Mouse (Mus musculus) neural tube, embryonic 11.5 days (tissue): ENCODE results near the gene Rab26. TPM values are rescaled to one million over a fixed set of nuclear protein-coding genes. Genes with fewer than 3 reads are reported as not detected.

Source experiments
- ATAC-seq: fragments of 200-750 bp; cut with Nextera tagmentation; 2 replicates; pipeline ENCODE4 v1.8.0; 2017; ENCODE audit warnings: moderate number of reproducible peaks, mild to moderate bottlenecking, moderate TSS enrichment, moderate library complexity; ENCODE audit not compliant: insufficient read depth, low FRiP score, low TSS enrichment
- DNase-seq: peaks from one replicate; pipeline ENCODE4 v3.0.0-alpha.2; 2015; ENCODE audit warnings: low spot score
- H3K27ac ChIP-seq: fragments of 300-500 bp; sonication (generic); 2 replicates; pipeline ENCODE4 v1.5.1; 2014; ENCODE audit warnings: low read depth, mild to moderate bottlenecking, low read length
- H3K27me3 ChIP-seq: fragments of 300-500 bp; sonication (generic); 2 replicates; pipeline ENCODE4 v1.6.1; 2014; ENCODE audit warnings: mild to moderate bottlenecking, low read length, mixed read lengths; ENCODE audit not compliant: control insufficient read depth, insufficient read depth
- H3K36me3 ChIP-seq: fragments of 300-500 bp; sonication (generic); 2 replicates; pipeline ENCODE4 v1.6.1; 2014; ENCODE audit warnings: mild to moderate bottlenecking, low read length, moderate library complexity, mixed read lengths; ENCODE audit not compliant: control insufficient read depth, insufficient read depth
- H3K4me1 ChIP-seq: fragments of 300-500 bp; sonication (generic); 2 replicates; pipeline ENCODE4 v1.6.1; 2014; ENCODE audit warnings: low read length, mixed read lengths; ENCODE audit not compliant: control insufficient read depth, insufficient read depth
- H3K4me2 ChIP-seq: fragments of 300-500 bp; sonication (generic); 2 replicates; pipeline ENCODE4 v1.6.1; 2014; ENCODE audit warnings: low read depth, mild to moderate bottlenecking, moderate library complexity
- H3K4me3 ChIP-seq: fragments of 300-500 bp; sonication (generic); 2 replicates; pipeline ENCODE4 v1.5.1; 2014; ENCODE audit warnings: low read depth, low read length
- H3K9ac ChIP-seq: fragments of 300-500 bp; sonication (generic); 2 replicates; pipeline ENCODE4 v1.6.1; 2014; ENCODE audit warnings: mild to moderate bottlenecking, low read length
- H3K9me3 ChIP-seq: fragments of 300-500 bp; sonication (generic); 2 replicates; pipeline ENCODE4 v1.6.1; 2016; ENCODE audit warnings: low read length; ENCODE audit not compliant: control insufficient read depth
- WGBS: fragments of 180-500 bp; shearing (Covaris S2); extraction: QIAGEN DNeasy Blood & Tissue Kit; methylation state at CpG from one replicate; pipeline ENCODE4 v1.1.7; 2014; 5-methylcytosine and 5-hydroxymethylcytosine counted together
- polyA plus RNA-seq: library from polyadenylated mRNA; unstranded; fragments of >200 nt; fragmentation: Nextera tagmentation; extraction: Ambion mirVana; gene quantifications from 2 replicates; pipeline ENCODE4 v1.2.1, GENCODE M21; 2014

Rab26 gene
- polyA plus RNA-seq, 1 experiment from 2014 or later, result 1.7 TPM

- Histone ChIP-seq H3K4me3 (no peak overlapping the region), H3K27me3 (no peaks in the 10 kb centered on the region), H3K9me3 (no peaks in the 10 kb centered on the region), H3K4me1 (no peaks in the 10 kb centered on the region), H3K4me2 (no peak overlapping the region), H3K27ac (no peak overlapping the region), H3K9ac (no peak overlapping the region), H3K36me3 (peaks cover 8% of the 10 kb centered on the region)
- DNase-seq (no peak), ATAC-seq (no peak)
- WGBS, result 87% methylated on average over 3 of the region's 3 CpGs
Measured at GRCm38 (mm10) chr17:24565092-24565491, 31.1 kb upstream of the Rab26 start.

DNA sequence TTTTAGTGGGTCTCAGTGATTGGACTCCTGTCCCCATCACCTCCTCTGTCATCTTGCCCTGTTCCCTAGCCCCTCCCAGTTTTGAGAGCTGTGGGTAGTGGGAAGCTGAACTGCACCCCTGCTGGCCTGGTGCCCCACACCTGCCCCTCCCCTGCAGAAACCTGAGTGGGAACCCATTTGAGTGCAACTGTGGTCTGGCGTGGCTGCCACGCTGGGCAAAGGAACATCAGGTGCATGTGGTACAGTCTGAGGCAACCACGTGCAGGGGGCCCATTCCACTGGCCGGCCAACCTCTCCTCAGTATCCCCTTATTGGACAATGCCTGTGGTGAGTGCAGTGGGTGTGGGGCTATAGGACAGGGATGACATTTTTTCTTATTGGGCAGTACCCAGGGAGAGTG lies 30.4 kb upstream of the Rab26 start:
- Histone ChIP-seq H3K9ac (no peak overlapping the region), H3K27me3 (no peaks in the 10 kb centered on the region), H3K36me3 (peaks cover 6% of the 10 kb centered on the region), H3K4me2 (no peak overlapping the region), H3K9me3 (no peaks in the 10 kb centered on the region), H3K27ac (no peak overlapping the region), H3K4me3 (no peak overlapping the region), H3K4me1 (no peaks in the 10 kb centered on the region; the same call in 1 of the 2 replicates)
- ATAC-seq (no peak), DNase-seq (no peak)
- WGBS, result 91% methylated on average over 4 of the region's 4 CpGs

DNA sequence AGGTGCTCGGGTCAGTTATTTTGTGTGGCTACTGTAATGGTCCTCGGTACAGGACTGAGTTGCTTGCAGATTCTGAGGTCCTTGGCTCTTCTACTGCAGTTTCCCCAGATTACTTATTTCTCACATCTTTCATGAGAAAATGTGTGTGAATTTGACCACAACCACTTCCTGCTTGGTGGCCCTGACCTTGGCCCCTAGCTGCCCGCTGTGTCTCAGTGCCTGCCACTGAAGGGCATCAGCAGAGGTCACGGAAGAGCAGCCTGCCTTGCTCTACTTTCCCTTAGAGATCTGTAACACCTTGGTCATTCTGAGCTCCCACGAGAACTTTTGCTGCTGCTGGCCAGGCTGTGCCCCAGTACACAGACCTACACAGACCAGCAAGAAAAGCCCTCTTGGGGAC lies 29.6 kb upstream of the Rab26 start:
- H3K4me3 ChIP-seq, result no peak overlapping the region
- H3K9ac ChIP-seq, result no peak overlapping the region
- H3K27me3 ChIP-seq, result no peaks in the 10 kb centered on the region
- no peak overlapping the region for H3K4me2 ChIP-seq
- WGBS, result 86% methylated on average over 5 of the region's 5 CpGs
- no peak overlapping the region for H3K27ac ChIP-seq
- no peaks in the 10 kb centered on the region for H3K9me3 ChIP-seq
- DNase-seq (no peak), ATAC-seq (no peak)
- H3K36me3 ChIP-seq, result peaks cover 6% of the 10 kb centered on the region; the same call in 1 of the 2 replicates
- peaks cover 6% of the 10 kb centered on the region for H3K4me1 ChIP-seq

DNA sequence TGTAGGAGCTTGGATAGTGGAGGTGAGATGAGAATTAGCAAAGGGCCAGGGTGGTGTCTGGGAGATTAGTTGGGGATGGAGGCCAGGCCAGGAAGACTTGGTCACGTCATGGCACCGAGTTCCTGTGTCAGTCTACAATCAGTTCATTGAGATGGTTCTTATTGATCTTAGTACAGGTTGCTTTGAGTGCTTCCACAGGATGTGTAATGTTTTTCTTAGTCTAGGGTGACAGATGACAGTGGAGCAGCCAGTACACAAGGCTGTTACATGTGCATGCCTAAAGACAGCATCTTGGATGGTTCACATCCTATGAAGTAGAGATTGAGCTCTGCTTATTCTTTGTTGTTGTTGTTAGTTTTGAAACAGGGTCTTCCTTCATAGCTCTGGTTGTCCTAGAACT lies 27.6 kb upstream of the Rab26 start:
- Histone ChIP-seq H3K4me2 (no peak overlapping the region), H3K4me3 (no peak overlapping the region), H3K36me3 (0 out of 2 replicates have a peak, but pooled peaks cover 4% of the 10 kb centered on the region), H3K4me1 (peaks cover 15% of the 10 kb centered on the region), H3K27ac (no peak overlapping the region), H3K27me3 (no peaks in the 10 kb centered on the region), H3K9me3 (no peaks in the 10 kb centered on the region), H3K9ac (no peak overlapping the region)
- ATAC-seq, result no peak
- DNase-seq, result no peak
- WGBS, result 88% methylated on average over 2 of the region's 2 CpGs

GRCm38 (mm10) chr17:24560301-24561028 lies 26.5 kb upstream of the Rab26 start:
- no peaks in the 10 kb centered on the region for H3K9me3 ChIP-seq
- H3K4me2 ChIP-seq, result no peak overlapping the region
- H3K4me1 ChIP-seq, result peaks cover 15% of the 10 kb centered on the region
- no peak overlapping the region for H3K4me3 ChIP-seq
- DNase-seq, result no peak
- H3K27me3 ChIP-seq, result no peaks in the 10 kb centered on the region
- WGBS, result 94% methylated on average over 5 of the region's 5 CpGs
- H3K9ac ChIP-seq, result no peak overlapping the region
- ATAC-seq, result no peak
- no peak overlapping the region for H3K27ac ChIP-seq
- no peaks in the 10 kb centered on the region for H3K36me3 ChIP-seq

DNA sequence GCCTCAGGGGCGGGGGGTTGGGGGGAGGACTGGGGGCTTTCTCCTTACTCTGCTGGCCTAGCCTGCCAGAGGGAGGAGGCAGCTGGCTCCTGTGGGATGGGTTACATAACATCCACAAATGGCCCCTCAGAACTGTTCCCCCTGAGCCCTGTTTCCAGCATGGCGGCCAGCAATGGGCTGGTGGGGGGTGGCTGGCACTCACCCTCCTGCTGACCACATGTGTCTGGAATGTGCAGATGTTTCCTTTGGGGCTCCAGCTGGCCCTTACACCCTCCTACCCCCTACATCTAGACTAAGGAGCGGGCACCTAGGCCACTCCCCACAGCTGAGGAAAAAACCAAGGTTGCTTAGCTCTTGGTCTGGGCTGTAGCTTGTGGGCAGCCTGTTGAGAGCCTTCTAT lies 25.1 kb upstream of the Rab26 start:
- Histone ChIP-seq H3K4me1 (peaks cover 15% of the 10 kb centered on the region), H3K9ac (no peak overlapping the region; the same call in 1 of the 2 replicates), H3K27me3 (no peaks in the 10 kb centered on the region), H3K36me3 (no peaks in the 10 kb centered on the region), H3K4me2 (peak overlapping the region; percentile 25), H3K27ac (peak overlapping the region; percentile 67), H3K9me3 (no peaks in the 10 kb centered on the region), H3K4me3 (no peak overlapping the region)
- WGBS, result 44% methylated on average over 3 of the region's 3 CpGs
- peak; percentile 29 for DNase-seq
- peak; percentile 45 for ATAC-seq

DNA sequence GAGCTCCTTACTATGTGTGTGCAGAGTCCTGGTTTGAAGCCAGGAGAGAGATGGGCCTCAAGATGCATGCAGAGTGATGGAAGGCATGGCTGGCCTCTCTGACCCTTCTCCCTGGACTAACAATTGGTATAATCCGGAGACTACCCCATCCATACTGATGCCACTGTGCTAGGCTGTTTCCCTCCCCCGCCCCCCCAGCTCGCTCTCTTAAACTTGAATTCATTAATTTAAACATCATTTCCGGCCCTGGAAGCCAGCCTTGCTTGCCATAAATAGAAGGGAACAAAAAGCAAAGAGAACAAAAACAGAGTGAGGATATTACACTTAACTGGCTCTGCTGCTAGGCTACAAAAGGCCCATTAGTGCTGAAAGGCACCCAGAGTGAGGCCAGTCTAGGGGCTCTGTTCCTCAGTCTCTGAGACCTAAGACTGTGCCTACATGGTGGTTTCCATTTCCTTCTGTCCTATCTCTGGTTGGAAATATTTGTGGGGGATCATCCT lies 24.6 kb upstream of the Rab26 start:
- Histone ChIP-seq H3K27me3 (no peaks in the 10 kb centered on the region), H3K9me3 (no peaks in the 10 kb centered on the region), H3K36me3 (no peaks in the 10 kb centered on the region), H3K27ac (peak overlapping the region; percentile 67), H3K9ac (no peak overlapping the region; the same call in 1 of the 2 replicates), H3K4me2 (peak overlapping the region; percentile 25; the same call in 1 of the 2 replicates), H3K4me3 (no peak overlapping the region), H3K4me1 (peaks cover 15% of the 10 kb centered on the region)
- DNase-seq (peak; percentile 54), ATAC-seq (peak; percentile 48; the same call in 1 of the 2 replicates)
- WGBS, result 37% methylated on average over 4 of the region's 4 CpGs

GRCm38 (mm10) chr17:24557091-24557490 lies 23.1 kb upstream of the Rab26 start:
- H3K9me3 ChIP-seq, result no peaks in the 10 kb centered on the region
- no peak overlapping the region for H3K27ac ChIP-seq
- DNase-seq, result no peak
- no peak overlapping the region for H3K4me2 ChIP-seq
- no peaks in the 10 kb centered on the region for H3K36me3 ChIP-seq
- H3K4me3 ChIP-seq, result no peak overlapping the region
- H3K9ac ChIP-seq, result no peak overlapping the region
- WGBS, result 93% methylated on average over 7 of the region's 7 CpGs
- ATAC-seq, result no peak
- H3K4me1 ChIP-seq, result peaks cover 15% of the 10 kb centered on the region
- H3K27me3 ChIP-seq, result no peaks in the 10 kb centered on the region

GRCm38 (mm10) chr17:24551050-24551444 lies 17.0 kb upstream of the Rab26 start:
- Histone ChIP-seq H3K27me3 (peaks cover 11% of the 10 kb centered on the region; the same call in 1 of the 2 replicates), H3K9me3 (no peaks in the 10 kb centered on the region), H3K4me1 (peaks cover 21% of the 10 kb centered on the region), H3K36me3 (no peaks in the 10 kb centered on the region), H3K4me2 (peak overlapping the region; percentile 90), H3K9ac (peak overlapping the region; percentile 92), H3K4me3 (peak overlapping the region; percentile 81), H3K27ac (peak overlapping the region; percentile 99)
- DNase-seq (no peak), ATAC-seq (no peak)
- WGBS, result 56% methylated on average over 3 of the region's 3 CpGs
